Mouse (Mus musculus) G1E (cell line): ENCODE data around the gene Tmsb15b2. TPM values are rescaled to one million over a fixed set of nuclear protein-coding genes. Genes with fewer than 3 reads are reported as not detected.
A peak's percentile ranks its signal among the peaks of the same experiment; 100 is the strongest.
"Not testable (repeated sequence)": the region's sequence is repeated elsewhere in the genome, so short reads cannot be mapped to it uniquely, and the experiment has no call there.

ENCODE experiments used
- ATAC-seq: 2 replicates; pipeline ENCODE4 v1.8.0; 2016; ENCODE audit warnings: mild to moderate bottlenecking; ENCODE audit not compliant: insufficient number of reproducible peaks, poor library complexity, low FRiP score, severe bottlenecking; ENCODE audit errors: extremely low read depth
- DNase-seq: peaks from one replicate; pipeline ENCODE4 v3.0.0; 2012; ENCODE audit warnings: low spot score
- H3K27me3 ChIP-seq: 2 replicates; pipeline ENCODE4 v1.6.1; 2012; ENCODE audit warnings: mild to moderate bottlenecking, low read length, inconsistent platforms; ENCODE audit not compliant: insufficient read depth
- H3K36me3 ChIP-seq: replicated peaks from 2 replicates; pipeline ENCODE3; 2012; ENCODE audit warnings: mild to moderate bottlenecking, inconsistent platforms
- H3K4me1 ChIP-seq: 2 replicates; pipeline ENCODE4 v1.6.1; 2012; ENCODE audit warnings: low read depth, low read length, inconsistent platforms, mixed read lengths; ENCODE audit not compliant: insufficient read depth
- H3K4me3 ChIP-seq: 2 replicates; pipeline ENCODE4 v1.5.1; 2012; ENCODE audit warnings: low read depth, mild to moderate bottlenecking, inconsistent platforms, low read length, moderate library complexity, mixed read lengths
- H3K9me3 ChIP-seq: replicated peaks from 2 replicates; pipeline ENCODE4 v1.6.1; 2012; ENCODE audit warnings: inconsistent platforms
- CTCF ChIP-seq: IDR thresholded peaks from 2 replicates; pipeline ENCODE4 v1.5.1; 2012; ENCODE audit warnings: low read depth, low read length, inconsistent platforms, mixed read lengths
- GATA1 ChIP-seq: IDR thresholded peaks from 2 replicates; pipeline ENCODE4 v1.6.1; 2012; ENCODE audit warnings: borderline replicate concordance, low read length, inconsistent platforms, mixed read lengths
- GATA2 ChIP-seq: IDR thresholded peaks from 2 replicates; pipeline ENCODE4 v1.6.1; 2012; ENCODE audit warnings: low read depth, low read length, inconsistent platforms, borderline replicate concordance
- POLR2AphosphoS5 ChIP-seq: IDR thresholded peaks from 2 replicates; pipeline ENCODE4 v1.6.1; 2012; ENCODE audit warnings: low read depth, low read length, inconsistent platforms; ENCODE audit not compliant: insufficient replicate concordance
- TAL1 ChIP-seq: conservative IDR thresholded peaks from 2 replicates; pipeline ENCODE4 v1.6.1; 2012; ENCODE audit warnings: low read depth, low read length, inconsistent platforms, mixed read lengths
- polyA plus RNA-seq: library from polyadenylated mRNA; stranded (reverse); fragments of >175 nt; gene quantifications from 2 replicates; pipeline ENCODE4 v1.2.3, GENCODE M21; 2012
- total RNA-seq, 2 experiments: library from RNA; stranded (forward) in 1 of 2; stranded (reverse) in 1 of 2; fragments of 200-1000 nt in 1 of 2; fragments of >200 nt in 1 of 2; fragmentation: Nextera tagmentation in 1 of 2; gene quantifications; 2 replicates each; pipeline ENCODE4 v1.2.3; 2014 to 2017

Tmsb15b2 gene
- total RNA-seq (2014; fragmentation: Nextera tagmentation) (not detected in 2 replicates), total RNA-seq (2017) (not detected in 2 replicates), polyA plus RNA-seq (not detected in 2 replicates)

GRCm38 (mm10) chrX:136975397-136975796 lies at the start of gene Tmsb15b2:
TSS of gene Tmsb15b2 (minus strand) at chrX:136975497.
- not testable (repeated sequence) for ATAC-seq, H3K36me3 ChIP-seq, H3K4me3 ChIP-seq

DNA sequence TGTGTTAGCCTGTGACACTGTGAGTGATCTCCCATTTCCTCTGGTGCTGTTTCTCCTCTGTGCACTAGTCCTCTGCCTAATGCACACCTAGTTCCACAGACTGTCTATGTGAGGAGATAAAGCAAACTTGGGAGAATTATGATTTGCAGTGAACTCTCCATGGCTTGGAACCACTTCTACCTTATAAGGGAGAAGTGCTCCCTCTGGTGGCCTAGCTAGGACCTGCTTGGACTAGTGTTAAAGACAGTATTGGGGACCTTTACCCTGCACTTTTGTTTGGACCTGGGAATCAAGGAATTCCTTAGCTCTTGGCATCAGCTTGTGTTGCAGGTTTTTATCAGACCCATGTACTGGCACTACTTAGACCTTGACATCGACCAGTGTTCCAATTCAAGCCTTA lies 44.0 kb upstream of the Tmsb15b2 start:
- peaks cover 42% of the 10 kb centered on the region for H3K36me3 ChIP-seq
- TF ChIP-seq CTCF (peak; percentile 44; the same call in 1 of the 2 replicates), POLR2AphosphoS5 (no peak)
- DNase-seq: peak; percentile 2
- H3K27me3 ChIP-seq: no peaks in the 10 kb centered on the region
- no peaks in the 10 kb centered on the region for H3K9me3 ChIP-seq
- H3K4me3 ChIP-seq: no peak overlapping the region
- no peaks in the 10 kb centered on the region for H3K4me1 ChIP-seq
- peak; percentile 45; the same call in 1 of the 2 replicates for ATAC-seq

More at GRCm38 (mm10) chrX:136975397-136975796, at the start of gene Tmsb15b2:
- not testable (repeated sequence) for H3K9me3 ChIP-seq, H3K4me1 ChIP-seq, DNase-seq, H3K27me3 ChIP-seq

GRCm38 (mm10) chrX:137017668-137018067 lies 42.4 kb upstream of the Tmsb15b2 start:
- no peaks in the 10 kb centered on the region for H3K27me3 ChIP-seq
- H3K4me3 ChIP-seq: no peak overlapping the region
- ATAC-seq (no peak), DNase-seq (no peak)
- no peaks in the 10 kb centered on the region for H3K9me3 ChIP-seq
- H3K4me1 ChIP-seq: no peaks in the 10 kb centered on the region
- peaks cover 42% of the 10 kb centered on the region for H3K36me3 ChIP-seq
- no peak for TF ChIP-seq GATA1
- TF ChIP-seq POLR2AphosphoS5: no peak
- TF ChIP-seq CTCF: no peak
- no peak for TF ChIP-seq TAL1
- no peak for TF ChIP-seq GATA2

DNA sequence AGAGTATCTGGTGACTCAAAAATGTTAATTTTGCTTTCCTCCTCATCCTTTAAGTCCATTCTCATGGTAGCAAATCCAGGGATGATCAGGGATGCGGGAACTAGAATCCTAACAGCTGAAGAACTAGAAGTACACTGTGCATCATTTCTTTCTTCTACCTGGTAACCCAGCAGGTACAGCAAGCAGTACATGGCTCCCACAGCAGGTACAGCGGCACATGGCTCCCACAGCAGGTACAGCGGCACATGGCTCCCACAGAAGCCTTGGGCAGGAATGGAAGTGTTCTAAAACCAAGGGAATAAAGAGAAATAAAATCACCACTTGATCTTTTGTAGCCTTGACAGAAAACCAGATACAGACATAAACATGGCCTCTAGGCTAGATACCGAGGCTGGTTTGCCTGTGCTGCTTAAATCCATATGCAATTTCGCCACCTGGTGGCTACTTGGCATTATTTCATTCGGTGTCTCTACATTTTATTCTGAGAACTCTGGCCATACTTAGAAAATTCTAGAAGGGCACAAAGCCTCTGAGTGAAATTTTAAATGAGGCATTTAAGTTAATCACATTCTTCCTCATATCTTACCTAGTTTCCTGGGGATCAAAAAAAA lies 39.9 kb upstream of the Tmsb15b2 start:
- no peaks in the 10 kb centered on the region for H3K27me3 ChIP-seq
- H3K4me3 ChIP-seq: no peak overlapping the region
- no peak for DNase-seq
- TF ChIP-seq GATA2 (no peak), CTCF (0 out of 2 replicates have a peak, but pooled peaks have one; percentile 10), TAL1 (no peak), GATA1 (no peak), POLR2AphosphoS5 (no peak)
- H3K4me1 ChIP-seq: no peaks in the 10 kb centered on the region
- H3K36me3 ChIP-seq: peaks cover 44% of the 10 kb centered on the region
- no peaks in the 10 kb centered on the region for H3K9me3 ChIP-seq
- ATAC-seq: peak; percentile 54

DNA sequence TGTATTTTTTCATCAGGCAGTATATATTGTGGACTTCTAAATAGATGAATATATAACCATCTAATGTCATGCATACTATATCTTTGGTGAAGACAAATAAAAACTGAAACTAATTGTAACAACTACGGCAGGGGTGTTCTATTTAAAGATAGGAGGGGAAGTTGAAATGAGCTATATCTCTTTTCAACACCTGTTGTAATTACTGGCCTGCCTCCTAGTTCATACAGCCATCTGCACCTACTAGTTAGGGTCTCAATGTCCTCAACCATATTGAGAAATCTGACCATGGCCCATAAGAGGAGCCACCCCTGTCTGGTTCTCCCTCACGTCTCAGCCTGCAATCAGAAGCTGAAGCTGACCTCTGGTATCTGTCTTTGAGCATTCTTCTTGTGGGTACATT lies 21.0 kb upstream of the Tmsb15b2 start:
- Histone ChIP-seq H3K4me1 (no peaks in the 10 kb centered on the region), H3K9me3 (no peaks in the 10 kb centered on the region), H3K4me3 (no peak overlapping the region), H3K27me3 (no peaks in the 10 kb centered on the region), H3K36me3 (peaks cover 39% of the 10 kb centered on the region)
- DNase-seq: no peak
- TF ChIP-seq POLR2AphosphoS5: no peak
- TF ChIP-seq TAL1: no peak
- no peak for TF ChIP-seq GATA1
- TF ChIP-seq CTCF: no peak
- TF ChIP-seq GATA2: no peak
- ATAC-seq: no peak

GRCm38 (mm10) chrX:136993641-136994040 lies 18.3 kb upstream of the Tmsb15b2 start:
- TF ChIP-seq GATA1 (no peak), TAL1 (no peak), CTCF (no peak), GATA2 (no peak), POLR2AphosphoS5 (no peak)
- H3K4me3 ChIP-seq: no peak overlapping the region
- H3K9me3 ChIP-seq: no peaks in the 10 kb centered on the region
- DNase-seq: no peak
- no peaks in the 10 kb centered on the region for H3K27me3 ChIP-seq
- H3K36me3 ChIP-seq: peaks cover 27% of the 10 kb centered on the region
- no peaks in the 10 kb centered on the region for H3K4me1 ChIP-seq
- no peak for ATAC-seq

DNA sequence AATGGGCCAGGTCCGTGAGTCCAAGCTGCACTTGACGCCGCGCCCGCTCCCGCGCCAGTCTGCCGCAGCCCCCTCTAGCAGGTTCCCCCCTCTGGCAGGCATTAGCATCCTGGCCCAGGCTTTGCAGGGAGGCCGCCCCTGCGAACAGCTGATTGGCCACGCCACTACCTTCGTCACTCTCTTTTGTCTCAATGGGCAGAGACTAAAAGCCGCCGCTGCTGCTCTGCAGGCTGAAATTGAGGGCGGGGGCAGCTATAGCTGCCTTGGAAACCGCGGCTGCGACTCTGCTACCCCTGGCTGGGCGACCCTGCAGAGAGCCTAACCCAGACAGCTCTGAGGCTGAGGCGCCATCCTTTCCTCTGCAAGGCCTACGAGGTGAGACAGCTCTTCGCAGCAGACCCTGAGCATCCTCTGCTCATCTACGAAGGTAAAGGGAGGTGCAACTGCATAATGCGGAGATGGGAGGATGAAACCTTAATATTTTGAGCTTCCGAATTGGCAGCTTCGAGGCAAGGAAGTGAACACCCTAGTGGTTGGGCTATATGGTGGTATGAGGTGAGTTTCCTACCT lies 17.8 kb upstream of the Tmsb15b2 start, which contains the start of gene Zcchc18:
TSS of gene Zcchc18 (plus strand) at position 178 of the 570 bp plus-strand sequence.
- no peak for ATAC-seq
- TF ChIP-seq TAL1: no peak
- Histone ChIP-seq H3K27me3 (no peaks in the 10 kb centered on the region), H3K4me1 (no peaks in the 10 kb centered on the region), H3K9me3 (no peaks in the 10 kb centered on the region), H3K4me3 (no peak within 1 kb of the TSS), H3K36me3 (peaks cover 25% of the 10 kb centered on the region)
- DNase-seq: no peak
